Mouse (Mus musculus) kidney, postnatal 0 days (tissue): ENCODE data around the gene Krt83. TPM values are rescaled to one million over a fixed set of nuclear protein-coding genes. Genes with fewer than 3 reads are reported as not detected.

Experiments
- ATAC-seq: fragments of 200-750 bp; cut with Nextera tagmentation; replicated peaks from 2 replicates; pipeline ENCODE4 v1.8.0; 2017; ENCODE audit warnings: low read depth, moderate number of reproducible peaks, moderate TSS enrichment, moderate library complexity; ENCODE audit not compliant: low FRiP score
- DNase-seq: peaks from one replicate; pipeline ENCODE4 v3.0.0-alpha.2; 2016; ENCODE audit warnings: low spot score
- H3K27ac ChIP-seq: fragments of 300-500 bp; sonication (generic); 2 replicates; pipeline ENCODE4 v1.5.1; 2014; ENCODE audit warnings: mild to moderate bottlenecking
- H3K27me3 ChIP-seq: fragments of 300-500 bp; sonication (generic); 2 replicates; pipeline ENCODE4 v1.6.1; 2014; ENCODE audit warnings: low read length, mixed read lengths; ENCODE audit not compliant: insufficient read depth
- H3K36me3 ChIP-seq: fragments of 300-500 bp; sonication (generic); 2 replicates; pipeline ENCODE4 v1.6.1; 2014; ENCODE audit warnings: low read length, mixed read lengths; ENCODE audit not compliant: insufficient read depth
- H3K4me1 ChIP-seq: fragments of 300-500 bp; sonication (generic); replicated peaks from 2 replicates; pipeline ENCODE4 v1.6.1; 2014; ENCODE audit warnings: antibody characterized with exemption, low read length, mixed read lengths; ENCODE audit not compliant: insufficient read depth
- H3K4me2 ChIP-seq: fragments of 300-500 bp; sonication (generic); 2 replicates; pipeline ENCODE4 v1.6.1; 2014; ENCODE audit warnings: mild to moderate bottlenecking, low read length, moderate library complexity, mixed read lengths
- H3K4me3 ChIP-seq: fragments of 300-500 bp; sonication (generic); replicated peaks from 2 replicates; pipeline ENCODE4 v1.5.1; 2014; ENCODE audit warnings: low read depth, low read length
- H3K9ac ChIP-seq: fragments of 300-500 bp; sonication (generic); 2 replicates; pipeline ENCODE4 v1.6.1; 2014; ENCODE audit warnings: low read depth, low read length
- H3K9me3 ChIP-seq: fragments of 300-500 bp; sonication (generic); replicated peaks from 2 replicates; pipeline ENCODE4 v1.6.1; 2016; ENCODE audit warnings: low read length, inconsistent platforms, mixed read lengths
- CTCF ChIP-seq: IDR thresholded peaks from 2 replicates; pipeline ENCODE4 v1.5.1; 2016; ENCODE audit warnings: antibody characterized with exemption, low read depth, mild to moderate bottlenecking, moderate library complexity
- WGBS: fragments of 180-500 bp; shearing (Covaris S2); extraction: QIAGEN DNeasy Blood & Tissue Kit; methylation state at CpG from one replicate; pipeline ENCODE4 v1.1.7; 2014; 5-methylcytosine and 5-hydroxymethylcytosine counted together
- polyA plus RNA-seq: library from polyadenylated mRNA; unstranded; fragments of >200 nt; fragmentation: Nextera tagmentation; extraction: Ambion mirVana; gene quantifications from 2 replicates; pipeline ENCODE4 v1.2.1, GENCODE M21; 2015

Gene Krt83
- polyA plus RNA-seq, 1 experiment from 2014 or later = not detected

GRCm38 (mm10) chr15:101479666-101480060, 11.6 kb downstream of the Krt83 start:
- Histone ChIP-seq H3K4me3 (peak overlapping the region; percentile 17; the same call in 1 of the 2 replicates), H3K9me3 (no peaks in the 10 kb centered on the region), H3K9ac (no peak overlapping the region), H3K27ac (no peak overlapping the region), H3K4me2 (peak overlapping the region; percentile 56), H3K27me3 (no peaks in the 10 kb centered on the region), H3K4me1 (peaks cover 6% of the 10 kb centered on the region; the same call in 1 of the 2 replicates), H3K36me3 (no peaks in the 10 kb centered on the region)
- TF ChIP-seq CTCF = no peak
- ATAC-seq = no peak
- no peak for DNase-seq
- WGBS = 25% methylated on average over 11 of the region's 11 CpGs

- Histone ChIP-seq H3K9me3 (no peaks in the 10 kb centered on the region), H3K27me3 (no peaks in the 10 kb centered on the region), H3K9ac (no peak overlapping the region), H3K4me2 (peak overlapping the region; percentile 56), H3K4me1 (peaks cover 6% of the 10 kb centered on the region; the same call in 1 of the 2 replicates), H3K36me3 (no peaks in the 10 kb centered on the region), H3K27ac (no peak overlapping the region), H3K4me3 (peak overlapping the region; percentile 17)
- peak; percentile 61 for TF ChIP-seq CTCF
- DNase-seq (peak; percentile 46), ATAC-seq (no peak)
- 4% methylated on average over 31 of the region's 31 CpGs for WGBS
These were observed 12.2 kb downstream of the Krt83 start for GRCm38 (mm10) chr15:101479007-101479665.

- no peak for ATAC-seq
- Histone ChIP-seq H3K4me2 (no peak within 1 kb of the TSS), H3K4me1 (no peaks in the 10 kb centered on the region), H3K27me3 (no peaks in the 10 kb centered on the region), H3K9ac (no peak within 1 kb of the TSS), H3K9me3 (no peaks in the 10 kb centered on the region), H3K4me3 (no peak within 1 kb of the TSS), H3K36me3 (no peaks in the 10 kb centered on the region), H3K27ac (no peak within 1 kb of the TSS)
- DNase-seq = peak; percentile 80
- 17% methylated on average over 10 of the region's 10 CpGs for WGBS
- TF ChIP-seq CTCF = no peak
These were observed 18.3 kb downstream of the Krt83 start, which contains the start of gene Krt86 for GRCm38 (mm10) chr15:101472952-101473528. Gene Krt86 (plus strand): TSS chr15:101473478.

GRCm38 (mm10) chr15:101469093-101469492, 22.2 kb downstream of the Krt83 start:
- H3K36me3 ChIP-seq = no peaks in the 10 kb centered on the region
- H3K9me3 ChIP-seq = no peaks in the 10 kb centered on the region
- WGBS = 83% methylated on average over 4 of the region's 4 CpGs
- H3K4me3 ChIP-seq = no peak overlapping the region
- no peak overlapping the region for H3K27ac ChIP-seq
- no peaks in the 10 kb centered on the region for H3K27me3 ChIP-seq
- H3K4me1 ChIP-seq = no peaks in the 10 kb centered on the region
- no peak overlapping the region for H3K4me2 ChIP-seq
- no peak for DNase-seq
- ATAC-seq = no peak
- no peak for TF ChIP-seq CTCF
- no peak overlapping the region for H3K9ac ChIP-seq

- Histone ChIP-seq H3K27me3 (no peaks in the 10 kb centered on the region), H3K27ac (no peak within 1 kb of the TSS), H3K36me3 (no peaks in the 10 kb centered on the region), H3K9ac (no peak within 1 kb of the TSS), H3K9me3 (no peaks in the 10 kb centered on the region), H3K4me2 (no peak within 1 kb of the TSS), H3K4me1 (no peaks in the 10 kb centered on the region), H3K4me3 (no peak within 1 kb of the TSS)
- DNase-seq = no peak
- no peak for TF ChIP-seq CTCF
- WGBS = 77% methylated on average over 13 of the region's 13 CpGs
- no peak for ATAC-seq
These were observed 27.7 kb downstream of the Krt83 start, which contains the start of gene Krt81 for GRCm38 (mm10) chr15:101463651-101464050. Gene Krt81 (minus strand): TSS chr15:101463751.

GRCm38 (mm10) chr15:101459283-101459682, 32.0 kb downstream of the Krt83 start:
- no peak overlapping the region for H3K27ac ChIP-seq
- no peaks in the 10 kb centered on the region for H3K4me1 ChIP-seq
- ATAC-seq (no peak), DNase-seq (no peak)
- no peaks in the 10 kb centered on the region for H3K27me3 ChIP-seq
- no peak overlapping the region for H3K4me2 ChIP-seq
- 0 out of 2 replicates have a peak, but pooled peaks have one; percentile 28 for TF ChIP-seq CTCF
- 70% methylated on average over 14 of the region's 14 CpGs for WGBS
- no peak overlapping the region for H3K9ac ChIP-seq
- H3K9me3 ChIP-seq = no peaks in the 10 kb centered on the region
- no peaks in the 10 kb centered on the region for H3K36me3 ChIP-seq
- H3K4me3 ChIP-seq = no peak overlapping the region
